Mouse (Mus musculus) liver, adult 2 months (tissue): ENCODE results near the gene Inppl1. TPM values are rescaled to one million over a fixed set of nuclear protein-coding genes. Genes with fewer than 3 reads are reported as not detected.

Source experiments
- DNase-seq: peaks from one replicate; pipeline ENCODE4 v3.0.0-alpha.2; 2011; ENCODE audit warnings: low read depth, low spot score; ENCODE audit errors: extremely low read depth
- H3K27ac ChIP-seq: fragments of 200-500 bp; replicated peaks from 2 replicates; pipeline ENCODE4 v1.5.1; 2012; ENCODE audit warnings: low read depth, mild to moderate bottlenecking, control low read depth, inconsistent platforms, low read length; ENCODE audit not compliant: insufficient read depth
- H3K27me3 ChIP-seq: fragments of 200-500 bp; 2 replicates; pipeline ENCODE4 v1.6.1; 2012; ENCODE audit warnings: mild to moderate bottlenecking, moderate library complexity, low read length, inconsistent platforms; ENCODE audit not compliant: control insufficient read depth, insufficient read depth
- H3K36me3 ChIP-seq: fragments of 200-500 bp; 2 replicates; pipeline ENCODE4 v1.6.1; 2012; ENCODE audit warnings: low read length, inconsistent platforms; ENCODE audit not compliant: control insufficient read depth, insufficient read depth
- H3K4me1 ChIP-seq: fragments of 200-500 bp; 2 replicates; pipeline ENCODE4 v1.6.1; 2011; ENCODE audit warnings: low read length; ENCODE audit not compliant: control insufficient read depth, insufficient read depth
- H3K4me3 ChIP-seq: fragments of 200-500 bp; 2 replicates; pipeline ENCODE4 v1.5.1; 2011; ENCODE audit warnings: low read depth, mild to moderate bottlenecking, control low read depth, low read length, moderate library complexity; ENCODE audit not compliant: insufficient read depth
- H3K79me2 ChIP-seq: fragments of 200-500 bp; 2 replicates; pipeline ENCODE4 v1.6.1; 2012; ENCODE audit warnings: inconsistent platforms, mild to moderate bottlenecking, low read length, moderate library complexity; ENCODE audit not compliant: control insufficient read depth, insufficient read depth
- H3K9ac ChIP-seq: fragments of 200-500 bp; 2 replicates; pipeline ENCODE4 v1.6.1; 2012; ENCODE audit warnings: low read depth, mild to moderate bottlenecking, control low read depth, inconsistent platforms, low read length
- CTCF ChIP-seq: fragments of 200-500 bp; IDR thresholded peaks from 2 replicates; pipeline ENCODE4 v1.5.1; 2011; ENCODE audit warnings: low read depth, low read length, control low read depth
- POLR2A ChIP-seq: fragments of 200-500 bp; IDR thresholded peaks from 2 replicates; pipeline ENCODE4 v1.6.1; 2011; ENCODE audit warnings: low read length, control low read depth; ENCODE audit not compliant: insufficient read depth; ENCODE audit errors: extremely low read depth
- WGBS: fragments of 180-500 bp; shearing (Covaris S2); methylation state at CpG from one replicate; pipeline ENCODE4 v1.1.7; 2018; 5-methylcytosine and 5-hydroxymethylcytosine counted together
- polyA plus RNA-seq: library from polyadenylated mRNA; depleted of rRNA; stranded (reverse); fragments of >200 nt; gene quantifications from 2 replicates; pipeline ENCODE4 v1.2.3, GENCODE M21; 2012; rRNA removed
- total RNA-seq: library from RNA; depleted of rRNA; stranded (reverse); fragments of >200 nt; gene quantifications from 2 replicates; pipeline ENCODE4 v1.2.3, GENCODE M21; 2014; rRNA removed

The Inppl1 gene
- total RNA-seq (10.9 and 13.5 TPM in 2 replicates), polyA plus RNA-seq (25.4 and 32.9 TPM in 2 replicates)

DNA sequence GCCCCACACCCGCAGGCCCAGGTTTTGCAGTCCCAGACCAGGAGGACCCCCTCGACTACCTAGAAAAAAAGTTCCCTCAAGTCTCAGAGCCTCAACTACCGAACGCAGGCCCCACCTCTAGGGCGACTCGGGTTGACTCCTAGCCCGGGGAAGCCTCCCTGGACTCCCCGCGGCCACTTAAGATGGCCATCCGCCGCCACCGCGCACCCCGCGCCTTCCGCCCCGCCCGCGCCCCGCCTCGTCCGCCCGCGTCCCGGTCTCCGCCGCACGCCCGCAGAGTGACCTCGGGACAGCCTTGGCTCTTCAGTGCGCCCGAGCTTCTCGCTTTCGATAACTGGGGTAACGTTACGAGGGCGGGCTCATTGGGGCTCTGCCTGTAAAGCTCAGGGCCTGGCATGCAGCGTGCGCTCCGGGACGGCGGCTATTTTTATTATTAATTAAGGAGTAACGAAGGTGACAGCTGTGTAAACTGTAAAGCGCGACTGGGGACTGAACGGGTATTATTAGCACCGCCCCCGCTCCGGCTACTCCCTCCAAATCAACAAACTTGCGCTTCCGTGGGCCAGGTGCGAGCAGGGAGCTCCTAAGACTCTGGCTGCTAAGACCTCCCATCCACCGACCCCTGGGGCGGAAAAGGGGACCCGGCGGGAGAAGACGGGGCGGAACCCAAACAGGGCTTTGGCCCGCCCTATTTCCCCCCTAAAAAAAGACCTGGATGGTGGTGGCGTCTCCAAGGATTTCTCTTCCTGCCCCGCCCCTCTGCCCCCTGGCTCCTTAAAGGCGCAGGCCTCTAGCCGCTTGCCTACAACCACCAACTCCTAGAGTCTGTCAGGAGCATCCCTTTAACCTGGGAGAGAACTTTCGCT, at the start of gene Inppl1:
Inppl1 (minus strand) TSS at position 624 of the 866 bp plus-strand sequence.
- Histone ChIP-seq H3K27me3 (no peaks in the 10 kb centered on the region), H3K27ac (peak within 1 kb of the TSS; percentile 95), H3K4me1 (peaks cover 4% of the 10 kb centered on the region; the same call in 1 of the 2 replicates), H3K9ac (peak within 1 kb of the TSS; percentile 91), H3K4me3 (peak within 1 kb of the TSS; percentile 95), H3K79me2 (peaks cover 6% of the 10 kb centered on the region; the same call in 1 of the 2 replicates), H3K36me3 (peaks cover 5% of the 10 kb centered on the region; the same call in 1 of the 2 replicates)
- under 1% methylated on average over 64 of the region's 64 CpGs for WGBS
- peak; percentile 79 for DNase-seq
- TF ChIP-seq CTCF (peak; percentile 19; the same call in 1 of the 2 replicates), POLR2A (peak; percentile 16; the same call in 1 of the 2 replicates)

DNA sequence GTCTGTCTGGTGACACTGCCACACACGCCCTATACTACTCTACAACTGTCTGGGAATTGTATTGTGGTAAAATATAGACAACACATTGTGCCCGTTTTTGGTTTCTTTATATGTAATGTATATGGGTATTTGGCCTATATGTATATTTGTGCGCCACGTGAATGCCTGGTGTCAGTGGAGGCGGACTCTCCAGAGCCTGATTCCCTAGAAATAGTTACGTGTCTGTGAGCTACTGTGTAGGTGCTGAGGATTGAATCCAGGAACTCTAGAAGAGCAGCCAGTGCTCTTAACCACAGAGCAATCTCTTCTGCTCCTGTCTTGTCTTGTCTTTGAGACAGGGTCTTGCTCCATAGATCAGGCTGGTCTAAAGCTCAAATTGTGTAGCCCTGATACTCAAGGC, 48.2 kb upstream of the Inppl1 start:
- H3K27me3 ChIP-seq, result no peaks in the 10 kb centered on the region
- no peak overlapping the region for H3K9ac ChIP-seq
- no peak overlapping the region for H3K4me3 ChIP-seq
- H3K27ac ChIP-seq, result no peak overlapping the region
- H3K36me3 ChIP-seq, result no peaks in the 10 kb centered on the region
- H3K79me2 ChIP-seq, result no peaks in the 10 kb centered on the region
- H3K4me1 ChIP-seq, result 0 out of 2 replicates have a peak, but pooled peaks cover 6% of the 10 kb centered on the region
- WGBS, result 89% methylated on average over 6 of the region's 6 CpGs
- DNase-seq, result no peak
- TF ChIP-seq POLR2A (no peak), CTCF (no peak)

DNA sequence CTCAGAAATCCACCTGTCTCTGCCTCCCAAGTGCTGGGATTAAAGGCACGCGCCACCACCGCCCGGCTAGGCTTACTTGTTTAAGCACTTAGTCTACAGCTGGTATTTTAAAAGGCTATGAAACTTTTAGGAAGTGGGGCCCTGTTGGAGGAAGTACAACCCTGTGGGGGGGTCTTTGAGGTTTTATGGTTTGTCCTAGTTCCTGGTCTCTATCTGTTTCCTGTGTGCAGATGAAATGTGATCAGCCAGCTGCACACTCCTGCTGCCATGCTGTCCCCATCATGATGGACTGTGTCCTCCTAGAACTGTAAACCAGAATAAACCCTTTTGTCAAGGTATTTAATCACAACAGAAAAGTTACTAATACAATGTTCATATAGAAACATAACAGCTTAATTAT, 46.1 kb upstream of the Inppl1 start:
- H3K36me3 ChIP-seq, result no peaks in the 10 kb centered on the region
- WGBS, result 96% methylated on average over 4 of the region's 4 CpGs
- H3K79me2 ChIP-seq, result no peaks in the 10 kb centered on the region
- no peaks in the 10 kb centered on the region for H3K27me3 ChIP-seq
- TF ChIP-seq POLR2A (no peak), CTCF (no peak)
- DNase-seq, result no peak
- H3K9ac ChIP-seq, result no peak overlapping the region
- 0 out of 2 replicates have a peak, but pooled peaks cover 6% of the 10 kb centered on the region for H3K4me1 ChIP-seq
- H3K4me3 ChIP-seq, result no peak overlapping the region
- no peak overlapping the region for H3K27ac ChIP-seq

DNA sequence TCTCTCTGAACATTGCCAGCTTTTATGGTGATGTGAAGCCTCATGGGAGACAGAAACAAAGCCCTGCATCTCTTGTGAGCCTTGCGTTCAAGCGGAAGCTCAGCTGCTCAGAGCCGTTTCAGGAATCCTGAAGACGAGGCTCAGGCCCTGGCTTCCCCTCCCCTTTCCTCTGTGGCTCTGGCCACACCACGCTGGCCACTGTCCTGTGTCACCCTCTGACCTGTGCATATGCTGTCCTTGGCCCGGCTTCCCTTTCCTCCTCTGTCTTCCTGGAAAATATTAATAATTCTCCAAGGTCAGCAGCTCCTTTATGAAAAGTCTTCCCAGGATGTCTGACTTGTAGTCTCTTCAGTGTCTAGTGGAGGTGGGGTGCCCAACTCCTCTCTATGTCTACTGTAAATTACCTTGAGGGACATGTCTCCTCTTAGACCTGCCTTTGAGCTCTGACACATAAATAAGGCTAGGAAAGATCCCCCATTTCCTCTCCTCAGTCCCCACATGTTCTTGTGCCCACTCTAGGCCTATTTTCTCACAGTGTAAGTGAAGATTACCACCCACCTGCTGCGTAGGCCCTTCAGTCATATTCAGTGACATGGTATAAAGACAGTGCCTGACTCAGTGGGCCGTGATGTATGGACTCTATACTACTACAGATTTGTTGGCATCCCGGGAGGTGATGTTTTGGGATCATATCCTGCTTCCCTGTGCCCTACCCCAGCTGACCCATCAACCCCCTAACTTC, 44.6 kb upstream of the Inppl1 start:
- no peak for TF ChIP-seq CTCF
- no peaks in the 10 kb centered on the region for H3K27me3 ChIP-seq
- peak overlapping the region; percentile 60 for H3K27ac ChIP-seq
- H3K4me1 ChIP-seq, result 0 out of 2 replicates have a peak, but pooled peaks cover 6% of the 10 kb centered on the region
- DNase-seq, result no peak
- H3K9ac ChIP-seq, result no peak overlapping the region
- no peaks in the 10 kb centered on the region for H3K79me2 ChIP-seq
- no peaks in the 10 kb centered on the region for H3K36me3 ChIP-seq
- no peak overlapping the region for H3K4me3 ChIP-seq
- 76% methylated on average over 9 of the region's 9 CpGs for WGBS

- WGBS, result 74% methylated on average over 4 of the region's 4 CpGs
- Histone ChIP-seq H3K27me3 (no peaks in the 10 kb centered on the region), H3K9ac (no peak overlapping the region), H3K79me2 (no peaks in the 10 kb centered on the region), H3K36me3 (no peaks in the 10 kb centered on the region), H3K27ac (no peak overlapping the region), H3K4me1 (0 out of 2 replicates have a peak, but pooled peaks cover 6% of the 10 kb centered on the region), H3K4me3 (no peak overlapping the region)
- no peak for TF ChIP-seq CTCF
- no peak for TF ChIP-seq POLR2A
- no peak for DNase-seq
These were observed 42.8 kb upstream of the Inppl1 start for GRCm38 (mm10) chr7:101880855-101881254.
